Mouse (Mus musculus) urinary bladder, adult 18-20 months (tissue): ENCODE measurements at regions not wholly inside any gene's neighbourhood (a gene's known extent, or its start where the extent isn't known, plus 50 kb on each side); places are given as distances from the start of the nearest gene placed in this dataset.
A peak's percentile ranks its signal among the peaks of the same experiment; 100 is the strongest.

Source experiments
- DNase-seq, 2 experiments: peaks; one replicate each; pipeline ENCODE4 v3.0.0; 2022; ENCODE audit warnings: low spot score in 2 of 2, mixed read lengths in 2 of 2

DNA sequence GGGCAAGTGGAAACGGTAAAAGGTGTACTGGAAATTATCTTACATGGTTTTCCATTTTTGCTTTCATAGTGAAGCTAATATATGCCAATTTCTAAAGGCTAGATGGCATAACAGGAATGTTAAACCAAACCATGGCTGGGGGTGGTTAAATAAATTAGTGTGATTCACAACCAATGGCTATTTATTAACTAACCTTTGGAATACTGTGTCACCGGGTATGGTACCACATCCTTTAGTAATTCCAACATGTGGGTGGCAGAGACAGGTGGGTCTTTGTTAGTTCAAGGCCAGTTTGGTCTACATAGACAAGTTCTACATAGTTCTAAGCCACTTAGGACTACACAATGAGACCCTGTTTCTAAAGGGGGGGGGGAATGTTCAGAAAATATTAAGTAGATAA lies 179.8 kb upstream of the Plxnc1 start:
- no peak for DNase-seq

DNA sequence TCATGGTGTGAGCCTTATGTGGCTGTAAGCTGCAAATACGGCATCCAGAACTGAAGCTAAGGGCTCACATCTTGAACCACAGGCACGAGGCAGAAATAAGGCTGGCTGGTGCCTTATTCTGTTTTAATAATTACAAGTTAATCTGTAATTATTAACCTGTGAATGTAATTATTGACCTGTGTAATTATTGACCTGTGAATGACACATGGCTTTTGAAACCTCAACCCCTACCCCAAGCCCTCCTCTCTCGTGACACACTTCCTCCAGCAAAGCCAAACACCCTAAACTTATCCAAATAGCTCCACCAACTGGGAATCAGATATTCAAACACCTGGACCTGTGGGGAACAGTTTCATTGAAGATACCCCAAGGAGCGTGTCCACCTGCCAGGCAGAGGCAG lies 175.4 kb upstream of the Plxnc1 start:
- DNase-seq: no peak

DNA sequence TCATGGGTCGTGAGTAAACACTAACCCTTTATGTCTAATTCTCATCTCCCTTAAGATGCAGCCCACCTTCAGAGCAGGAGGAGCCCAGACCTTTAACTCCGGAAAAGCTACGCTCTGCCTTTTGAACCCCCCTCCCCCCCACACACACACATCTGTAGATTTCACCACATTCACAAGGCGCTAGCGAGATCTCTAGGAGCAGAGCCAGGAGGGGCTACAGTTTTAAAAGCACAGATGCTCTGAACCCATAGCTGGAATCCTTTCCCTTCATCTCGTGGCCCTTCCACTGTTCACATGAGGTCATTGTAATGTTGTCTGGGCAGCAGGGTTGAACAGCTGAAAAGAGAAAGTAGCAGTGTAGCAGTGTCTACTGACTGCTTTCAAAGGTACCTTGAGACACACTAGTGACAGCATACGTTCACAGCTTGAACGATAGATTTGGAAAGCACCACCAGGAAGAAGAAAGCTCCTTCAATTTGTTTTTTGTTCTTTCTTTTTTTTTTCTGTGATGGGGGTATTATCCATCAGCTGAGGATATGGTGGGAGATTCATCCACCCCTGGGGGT lies 174.2 kb upstream of the Plxnc1 start:
- DNase-seq: no peak

DNA sequence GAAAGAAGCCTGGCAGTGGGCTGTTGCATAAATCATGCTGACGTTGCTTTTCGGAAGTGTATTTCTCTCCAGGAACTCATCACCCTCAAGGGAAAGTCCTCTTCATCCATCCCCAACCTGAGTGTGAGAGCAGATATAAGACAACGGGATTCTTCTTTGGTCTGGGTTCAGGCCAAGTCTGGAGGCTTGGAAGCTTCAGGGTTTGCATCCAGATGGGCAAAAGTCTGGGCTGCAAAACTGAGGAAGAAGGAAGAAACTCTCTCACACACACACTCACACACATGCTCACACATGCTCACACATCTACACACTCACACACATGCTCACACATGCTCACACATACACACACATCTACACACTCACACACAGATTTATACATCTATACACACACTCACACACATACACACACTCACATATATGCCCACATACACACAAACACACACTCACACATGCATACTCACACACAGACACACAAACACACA lies 173.1 kb upstream of the Plxnc1 start:
- no peak for DNase-seq

DNA sequence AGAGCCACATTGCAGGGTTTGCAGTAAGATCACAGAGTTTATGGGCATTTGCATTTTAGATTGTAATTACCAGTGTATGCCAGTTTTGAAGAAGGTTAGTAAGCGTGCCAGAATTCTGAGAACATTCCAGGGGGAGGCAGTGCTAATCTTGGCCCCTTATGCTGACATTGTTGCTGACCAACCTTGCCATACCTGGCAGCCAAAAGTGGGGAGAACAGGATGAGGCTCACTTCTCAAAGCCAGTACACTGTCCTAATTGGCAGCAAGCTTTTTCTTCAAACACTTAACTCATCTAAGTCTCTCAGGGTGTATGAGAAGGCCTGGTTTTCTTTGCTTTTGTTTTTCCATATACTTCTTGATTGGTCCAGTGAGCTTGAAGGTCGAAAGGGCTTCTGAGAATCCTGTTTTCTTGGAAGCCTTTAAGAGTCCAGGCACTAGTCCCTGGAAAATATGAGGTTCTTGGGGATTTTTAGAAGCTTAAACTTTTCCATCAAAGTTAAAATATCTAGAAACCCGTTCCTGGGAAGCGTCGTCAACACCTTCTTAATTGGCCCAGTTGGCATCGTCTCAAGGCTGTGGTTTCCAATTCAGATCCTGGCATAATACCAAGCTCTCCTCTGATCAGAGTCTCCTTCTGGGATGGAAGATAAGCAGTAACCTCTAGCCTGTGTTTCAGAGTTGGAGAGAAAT lies 172.6 kb upstream of the Plxnc1 start:
- DNase-seq: no peak

DNA sequence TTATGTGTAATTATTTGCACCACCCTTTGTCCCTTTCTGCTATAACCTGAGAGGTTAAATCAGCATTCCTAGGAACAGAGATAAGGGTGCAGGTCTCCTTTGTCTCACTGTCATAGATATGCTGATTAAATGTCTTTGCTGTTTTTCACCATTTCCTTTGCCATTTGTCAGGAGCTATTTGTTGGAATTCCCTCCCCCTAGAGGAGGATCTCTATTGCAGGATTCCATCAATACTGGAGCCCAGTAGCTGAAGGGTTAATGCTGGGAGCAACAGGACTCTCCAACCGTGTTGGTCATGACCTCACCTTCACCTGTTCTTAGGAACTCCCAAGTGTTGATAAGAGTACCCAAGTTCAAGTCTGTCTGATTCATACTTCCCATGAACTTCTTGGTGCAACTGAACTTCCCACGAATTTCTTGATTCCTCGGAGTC lies 172.0 kb upstream of the Plxnc1 start:
- DNase-seq: no peak

DNA sequence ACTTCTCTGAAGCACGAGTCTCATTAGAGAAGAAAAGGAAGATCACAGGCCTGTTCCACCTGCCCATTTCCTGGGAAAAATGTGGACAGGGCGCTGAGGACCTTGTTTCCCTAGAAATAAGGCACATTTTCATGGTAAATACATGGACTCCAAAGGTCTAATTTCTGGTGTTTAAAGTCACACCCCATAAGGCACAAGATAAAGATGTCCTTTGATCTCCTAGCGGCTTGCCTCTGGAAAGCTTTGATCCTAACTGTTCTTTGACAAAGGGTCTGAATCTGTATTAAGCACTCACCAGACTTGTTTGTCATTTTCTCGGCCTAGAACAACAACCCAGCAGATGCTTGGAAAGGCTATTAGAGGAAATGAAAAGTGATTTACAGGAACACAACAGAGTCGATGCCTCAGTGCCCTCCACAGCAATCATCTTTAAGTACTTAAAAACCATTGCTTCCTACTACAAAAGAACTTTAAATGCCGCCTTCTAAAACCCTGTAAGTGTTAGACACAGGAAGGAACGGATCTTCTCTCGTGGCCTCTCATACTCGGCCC lies 168.3 kb upstream of the Plxnc1 start:
- no peak for DNase-seq

DNA sequence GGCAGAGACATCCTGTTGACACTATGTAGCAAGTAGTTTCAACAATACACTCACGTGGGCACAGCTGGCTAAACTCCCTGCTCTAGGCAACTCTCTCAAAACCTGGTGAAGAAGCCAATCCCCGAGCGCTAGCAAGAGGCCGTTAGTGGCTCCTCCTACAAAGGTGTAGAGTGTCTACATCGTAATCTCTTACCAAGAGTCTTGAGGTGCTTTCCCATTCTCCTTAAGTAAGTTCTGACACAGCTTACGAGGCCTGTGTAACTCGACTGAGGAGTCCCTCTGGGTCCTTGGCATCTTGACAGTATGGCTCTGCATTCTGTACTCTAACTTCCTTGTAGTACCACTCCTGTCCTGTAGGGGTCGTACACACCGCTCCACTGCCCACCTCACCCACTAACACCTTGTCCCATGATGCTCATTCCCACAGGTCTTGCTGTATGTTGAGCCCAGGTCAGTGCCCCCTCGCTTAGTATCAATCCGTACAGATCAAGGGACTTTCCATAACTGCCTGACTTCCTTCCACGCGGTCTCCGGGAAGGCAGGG lies 167.7 kb upstream of the Plxnc1 start:
- no peak for DNase-seq

DNA sequence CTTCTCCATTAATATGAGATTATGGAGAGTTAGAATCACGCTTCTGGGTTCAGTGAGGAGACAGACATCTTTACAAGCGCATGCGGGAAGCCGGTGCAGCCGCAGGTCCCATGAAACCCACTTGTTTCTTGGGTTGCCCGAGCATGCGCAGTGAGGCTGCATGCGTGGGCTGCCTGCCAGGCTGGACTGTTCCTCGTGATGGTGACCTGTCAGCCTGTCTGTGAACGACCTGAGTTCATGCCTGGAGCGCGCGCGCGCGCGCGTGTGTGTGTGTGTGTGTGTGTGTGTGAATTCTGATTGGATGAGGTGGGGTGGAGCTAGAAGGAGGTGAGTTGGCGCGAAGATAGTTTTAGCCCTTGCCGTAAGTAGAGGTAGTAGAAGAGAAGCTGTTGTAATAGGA lies 166.2 kb upstream of the Plxnc1 start:
- no peak for DNase-seq

DNA sequence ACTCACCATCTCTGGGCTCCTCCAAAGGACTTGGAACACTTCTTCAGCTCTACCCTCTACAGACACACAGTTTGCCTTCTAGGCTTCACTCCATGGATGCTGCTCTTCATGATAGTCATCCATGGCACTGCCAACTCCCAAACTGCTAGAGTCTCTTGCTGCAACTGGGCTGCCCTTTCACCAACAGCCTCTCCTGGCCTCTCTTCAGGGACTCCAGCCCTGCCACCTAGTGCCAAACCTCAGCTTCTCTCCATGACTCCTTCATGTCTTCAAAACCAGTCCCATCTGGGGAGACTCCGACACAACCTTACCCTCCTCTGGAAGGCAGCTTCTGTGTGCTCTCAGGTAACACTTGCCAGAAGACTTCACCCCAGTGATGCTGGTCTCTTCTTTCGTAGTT lies 164.9 kb upstream of the Plxnc1 start:
- no peak for DNase-seq

DNA sequence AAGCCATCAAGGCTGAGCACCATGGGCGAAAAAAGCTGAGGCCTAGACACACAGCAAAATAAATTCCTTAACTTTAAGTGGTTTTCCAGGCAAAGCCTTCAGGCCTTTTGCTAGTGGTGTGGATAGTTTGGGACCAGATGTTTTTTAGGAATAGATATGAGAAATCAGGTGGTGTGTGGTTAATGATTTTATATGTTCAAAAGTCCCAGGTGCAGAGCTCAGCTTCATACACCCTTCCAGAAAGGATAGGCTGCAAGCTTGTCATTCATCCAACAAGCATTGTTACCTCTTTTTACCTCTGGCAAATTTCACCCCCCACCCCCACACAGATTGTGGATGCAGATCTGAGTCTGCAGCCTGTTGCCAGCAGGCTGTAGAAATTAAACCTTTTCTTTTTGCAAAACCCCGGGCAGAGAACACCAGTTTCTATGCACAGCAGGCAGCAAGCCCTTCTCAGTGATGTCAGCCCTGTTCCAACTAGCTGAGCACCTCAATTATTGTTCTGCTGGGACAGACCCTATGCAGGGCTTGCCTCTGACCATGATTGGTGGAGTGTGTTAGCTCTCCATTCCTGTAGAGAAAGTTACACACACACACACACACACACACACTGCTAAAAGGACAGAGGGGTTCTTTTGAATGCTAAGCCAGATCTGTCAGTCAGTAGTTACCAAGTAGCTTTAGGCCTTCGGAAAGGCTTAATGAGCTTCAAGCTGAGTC lies 163.1 kb upstream of the Plxnc1 start:
- DNase-seq: no peak

DNA sequence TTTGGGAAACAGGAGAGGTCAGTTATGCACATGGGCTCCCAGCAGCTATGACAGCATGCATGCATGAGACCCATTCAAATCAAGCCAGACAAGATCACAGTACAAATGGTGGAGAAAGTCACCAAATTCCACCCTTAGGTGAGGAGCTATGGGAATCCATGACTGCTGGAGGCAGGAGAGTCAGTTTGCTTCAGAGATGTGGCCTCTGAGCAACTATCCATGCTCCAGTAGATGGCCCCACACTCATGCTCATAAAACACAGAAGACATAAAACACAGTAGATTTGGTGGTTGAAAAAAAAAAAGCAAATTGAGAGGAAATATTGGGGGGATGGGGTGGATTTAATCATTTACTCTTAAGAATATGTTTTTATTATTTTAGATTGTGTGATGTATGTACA lies 159.2 kb upstream of the Plxnc1 start:
- DNase-seq: no peak

DNA sequence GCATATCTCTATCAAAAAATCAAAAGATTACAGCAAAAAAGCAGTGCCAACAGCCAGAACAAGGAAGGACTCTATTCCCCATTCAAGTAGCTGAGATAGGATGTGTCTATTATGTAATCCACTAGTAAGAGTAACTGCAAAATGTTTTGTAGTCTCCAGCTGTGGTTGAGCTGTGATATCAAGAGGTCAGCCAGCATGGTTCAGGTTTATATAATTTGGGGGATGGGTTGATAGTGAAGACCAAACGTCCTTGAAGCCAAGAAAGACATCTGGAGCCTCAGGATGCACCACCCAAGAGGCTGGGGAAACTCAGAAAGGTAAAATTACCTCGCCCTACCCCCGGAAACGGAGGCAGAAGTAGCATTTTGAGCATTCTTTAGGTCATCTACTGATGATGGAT lies 158.3 kb upstream of the Plxnc1 start:
- no peak for DNase-seq

DNA sequence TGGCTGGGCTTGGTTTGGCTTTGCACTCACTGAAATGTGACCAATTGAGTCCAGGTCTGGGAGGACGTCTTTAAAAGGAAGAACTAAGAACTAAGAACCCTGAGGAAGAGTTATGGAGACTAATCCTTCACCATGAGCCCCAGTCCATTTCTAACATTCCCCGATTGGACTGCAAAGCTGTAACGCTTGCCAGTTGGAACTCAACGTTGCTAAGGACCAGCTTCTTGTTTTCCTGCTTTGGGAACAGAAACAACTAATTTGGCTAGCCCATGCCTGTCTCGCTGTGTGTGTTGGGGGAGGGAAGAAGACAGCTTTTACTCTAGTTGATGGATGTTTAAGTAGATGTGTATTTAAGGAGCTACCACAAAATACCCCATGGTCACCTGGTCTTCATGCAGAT lies 155.3 kb upstream of the Plxnc1 start:
- no peak for DNase-seq

DNA sequence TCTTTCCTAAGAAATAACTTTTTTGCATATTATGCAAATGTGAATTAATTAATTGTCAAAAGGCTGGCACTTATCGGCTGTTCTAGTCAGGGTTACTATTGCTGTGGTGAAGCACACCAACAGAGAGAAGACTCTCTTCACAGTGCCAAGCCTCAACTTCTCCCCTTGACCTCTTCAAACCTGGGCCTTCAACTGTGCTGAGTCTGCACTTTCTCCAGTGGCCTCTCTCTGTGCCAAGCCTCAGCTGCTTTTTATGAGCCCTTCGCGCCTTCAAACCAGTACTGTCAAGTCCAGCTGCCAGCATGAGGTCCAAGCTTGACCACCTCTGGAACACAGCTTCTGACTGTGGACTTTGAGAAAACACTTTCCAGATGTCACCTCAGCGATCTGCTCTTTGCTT lies 151.2 kb upstream of the Plxnc1 start:
- DNase-seq: no peak

DNA sequence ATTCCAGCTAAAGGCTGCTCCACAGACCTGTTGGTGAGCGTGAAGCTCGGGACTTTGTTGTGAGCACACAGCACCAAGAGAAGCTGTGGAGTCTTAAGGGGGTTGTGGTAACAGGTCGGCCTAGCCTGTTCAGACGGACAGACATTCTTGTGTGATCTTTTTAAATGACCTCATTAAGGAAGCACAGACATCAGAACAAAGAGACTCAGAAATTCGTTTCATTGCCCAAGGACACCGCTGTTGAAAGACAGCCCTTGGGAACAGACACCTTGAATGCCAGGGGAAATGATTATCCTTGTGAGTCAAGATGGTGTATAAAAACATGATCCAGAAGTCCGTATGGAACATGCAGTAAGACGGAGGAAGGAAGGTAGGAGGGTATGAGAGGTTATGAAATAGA lies 150.1 kb upstream of the Plxnc1 start:
- DNase-seq: no peak

DNA sequence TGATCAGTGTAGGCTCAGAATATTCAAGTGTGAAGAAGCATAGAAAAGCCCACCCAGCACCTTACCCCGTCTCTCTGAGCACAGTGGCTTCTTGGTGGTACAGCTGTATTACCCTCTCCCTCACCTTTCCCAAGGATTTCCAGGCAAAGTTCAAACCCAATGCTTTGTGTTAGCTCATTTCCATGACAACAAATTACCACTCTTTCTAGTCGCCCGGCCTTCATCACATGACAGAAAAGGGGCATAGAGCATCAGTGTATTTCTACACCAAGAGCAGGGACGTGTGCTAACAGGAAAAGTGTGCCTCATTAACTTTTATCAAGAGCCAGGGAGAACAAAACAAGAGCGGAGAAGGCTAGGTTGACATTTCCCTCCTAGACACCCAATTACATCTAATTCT lies 148.6 kb upstream of the Plxnc1 start:
- DNase-seq: no peak

DNA sequence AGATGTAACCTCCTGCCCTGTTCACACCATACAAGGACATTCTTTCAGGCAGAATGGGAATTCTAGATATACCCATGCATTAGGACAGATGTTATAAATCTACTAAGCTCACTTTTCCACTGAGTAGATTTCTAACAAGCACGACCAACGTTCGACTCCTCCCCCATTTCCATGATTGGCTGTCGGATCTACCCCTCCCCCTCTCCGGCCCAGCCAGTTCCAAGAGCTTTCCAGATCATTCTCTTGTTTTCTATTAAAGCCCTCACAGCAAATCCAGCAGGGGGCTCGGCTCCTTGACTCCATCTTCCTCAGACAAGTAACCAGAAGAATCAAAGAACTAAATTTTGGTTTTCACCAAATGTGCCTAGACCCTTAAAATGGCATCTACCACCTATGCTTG lies 146.5 kb upstream of the Plxnc1 start:
- no peak for DNase-seq

DNA sequence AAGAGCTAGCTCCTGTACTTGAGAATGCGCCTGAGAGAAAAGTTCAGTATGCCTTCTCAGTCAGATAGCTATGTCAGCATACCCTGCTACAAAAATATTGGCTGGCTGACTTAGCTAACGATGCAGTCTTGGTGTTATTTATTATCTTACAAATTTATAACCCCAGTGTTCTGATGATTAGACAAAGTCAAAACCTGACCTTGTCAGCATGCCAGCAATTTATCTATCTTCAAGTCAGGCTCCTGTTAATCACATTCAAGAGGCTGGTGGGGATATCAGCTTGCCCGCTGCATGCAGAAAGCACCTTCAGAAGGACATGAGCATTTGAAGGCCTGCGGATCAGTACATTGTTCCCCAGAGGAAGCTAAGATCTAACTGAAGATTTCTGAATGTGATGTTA lies 146.0 kb upstream of the Plxnc1 start:
- DNase-seq: no peak

DNA sequence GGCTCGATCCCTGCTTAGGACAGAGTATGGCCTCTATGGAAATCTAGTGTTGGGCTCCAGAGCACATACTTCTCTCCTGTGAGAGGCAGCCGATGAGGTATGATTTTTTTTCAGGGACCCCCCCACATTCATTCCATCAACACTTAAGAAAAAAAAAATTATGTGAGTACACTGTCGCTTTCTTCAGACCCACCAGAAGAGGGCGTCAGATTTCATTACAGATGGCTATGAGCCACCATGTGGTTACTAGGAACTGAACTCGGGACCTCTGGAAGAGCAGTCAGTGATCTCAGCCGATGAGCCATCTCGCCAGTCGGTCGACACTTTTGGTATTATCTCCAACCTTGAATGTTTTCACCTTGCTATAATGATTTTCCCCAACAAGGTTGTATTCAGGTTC lies 145.4 kb upstream of the Plxnc1 start:
- no peak for DNase-seq

DNA sequence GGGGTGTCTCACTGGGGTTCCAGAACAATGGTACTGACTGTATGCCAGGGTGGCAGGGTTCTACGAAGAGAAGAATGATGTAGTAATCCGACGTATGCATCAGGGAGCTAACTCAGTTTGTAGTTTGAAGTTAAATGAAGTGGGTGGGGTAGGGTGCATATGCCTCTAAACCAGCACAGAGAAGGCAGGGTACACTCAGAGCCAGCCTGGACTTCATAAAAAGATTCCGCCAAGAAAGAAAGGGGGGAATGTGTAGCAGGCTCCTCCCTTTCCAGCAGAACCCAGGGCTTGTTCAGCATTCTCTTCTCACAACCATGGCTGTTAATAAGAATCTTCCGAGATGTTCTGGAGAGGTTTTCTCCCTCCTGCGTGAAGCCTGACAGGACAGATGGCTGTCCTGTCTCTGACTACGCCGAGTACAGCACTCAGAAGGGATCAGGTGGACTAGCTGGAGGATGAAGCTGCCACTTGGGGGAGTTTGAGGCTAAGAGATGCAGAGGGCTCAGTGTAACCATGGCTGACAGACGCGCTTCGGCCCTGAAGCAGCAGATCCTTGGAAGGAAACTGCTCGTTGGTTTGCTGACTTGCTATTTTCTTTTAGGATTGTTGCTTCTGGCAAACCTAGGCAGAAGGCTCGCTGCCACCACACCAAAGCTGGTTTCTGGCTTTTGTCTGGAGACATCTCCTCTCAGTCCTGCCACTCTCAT lies 143.4 kb upstream of the Plxnc1 start:
- peak in 1 of 2 experiments; percentile 9 for DNase-seq

DNA sequence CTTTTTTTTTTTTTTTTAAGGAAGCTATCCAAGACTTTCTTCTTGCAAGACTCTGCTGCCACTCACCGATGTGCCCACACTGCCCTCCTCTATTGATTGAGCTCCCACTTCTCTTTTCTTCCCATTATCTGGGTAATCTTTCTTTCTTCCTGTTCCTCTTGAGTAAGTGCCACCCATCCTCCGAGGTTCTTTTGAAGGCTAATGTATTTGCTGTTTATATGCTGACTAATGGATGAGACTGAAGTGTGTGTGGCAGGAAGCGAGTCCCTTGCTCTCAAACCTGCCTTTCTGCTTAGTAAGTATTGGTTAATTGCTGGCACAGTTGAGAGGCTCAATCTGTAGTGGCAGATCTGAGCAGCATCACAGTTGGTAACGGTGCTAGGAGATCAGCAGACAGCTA lies 142.1 kb upstream of the Plxnc1 start:
- no peak for DNase-seq
